Mouse (Mus musculus): ENCODE data around the gene Amt.

The Amt gene

GRCm38 (mm10) chr9:108338886-108339781 is 42.5 kb downstream of the Amt start, which contains the start of gene Gpx1:
TSS of gene Gpx1 (plus strand) at chr9:108338903.
- Histone ChIP-seq H3K27me3 (ENCODE audit: insufficient read depth, low read length) (no peaks in the 10 kb centered on the region), H3K36me3 (ENCODE audit: insufficient read depth, low read length) (peaks cover 51% of the 10 kb centered on the region), H3K9me3 (ENCODE audit: low read length) (no peaks in the 10 kb centered on the region), H3K4me3 (replicated peaks; ENCODE audit: low read length) (peak within 1 kb of the TSS; percentile 96), H3K4me1 (replicated peaks; ENCODE audit: low read depth, low read length) (peaks cover 49% of the 10 kb centered on the region)
- TF ChIP-seq POU5F1 (IDR thresholded peaks at IDR 0.05; ENCODE audit: borderline replicate concordance, low read length) (no peak), CTCF (conservative IDR thresholded peaks at IDR 0.05; ENCODE audit: low read length) (no peak)

- Histone ChIP-seq H3K4me1 (replicated peaks; ENCODE audit: low read depth, low read length) (peaks cover 47% of the 10 kb centered on the region), H3K36me3 (ENCODE audit: insufficient read depth, low read length) (peaks cover 44% of the 10 kb centered on the region), H3K9me3 (ENCODE audit: low read length) (no peaks in the 10 kb centered on the region), H3K4me3 (replicated peaks; ENCODE audit: low read length) (peak overlapping the region; percentile 96), H3K27me3 (ENCODE audit: insufficient read depth, low read length) (no peaks in the 10 kb centered on the region)
- TF ChIP-seq CTCF (conservative IDR thresholded peaks at IDR 0.05; ENCODE audit: low read length): no peak
These were observed 43.2 kb downstream of the Amt start for GRCm38 (mm10) chr9:108339886-108340257.

DNA sequence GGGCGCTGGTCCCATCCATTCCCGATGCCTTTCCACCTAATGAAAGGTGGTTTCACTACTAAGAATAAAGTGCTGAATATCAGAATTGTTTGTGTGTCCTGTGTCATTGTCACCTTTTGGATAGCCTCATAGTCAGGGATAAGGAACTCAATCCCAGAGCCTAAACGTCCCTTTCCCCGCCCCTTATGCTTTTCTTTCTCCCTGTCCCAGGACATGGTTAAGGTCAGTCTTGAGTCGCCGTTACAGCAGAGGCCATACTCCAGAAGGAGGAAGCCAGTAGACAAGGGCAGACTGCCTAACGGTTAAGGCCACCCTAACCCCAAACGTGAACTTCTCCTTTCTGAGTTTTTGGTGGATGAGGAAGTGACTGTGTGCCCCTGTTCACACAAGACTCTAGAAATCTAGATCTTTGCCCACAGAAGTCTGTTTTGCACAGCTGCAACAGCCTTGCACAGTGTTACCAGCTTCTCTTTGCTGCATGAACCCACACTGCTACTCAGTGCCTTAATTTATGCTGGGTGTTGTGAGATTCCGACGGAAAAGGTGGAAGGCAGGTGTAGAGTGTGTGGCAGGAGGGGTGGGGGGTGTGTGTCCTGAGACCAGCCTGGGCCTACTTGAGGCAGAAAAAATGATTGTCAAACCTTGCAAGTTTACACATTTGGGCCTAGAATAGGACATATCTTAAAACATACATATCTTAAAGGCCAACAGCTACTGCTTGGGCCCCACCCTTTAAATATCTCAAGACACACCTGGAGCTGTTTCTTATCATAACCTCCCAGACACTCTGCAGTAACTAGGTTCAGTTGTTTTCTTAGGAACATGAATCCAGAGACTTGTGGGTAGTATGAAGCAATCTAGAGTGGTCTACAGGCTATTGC is 43.8 kb downstream of the Amt start:
- TF ChIP-seq CTCF (conservative IDR thresholded peaks at IDR 0.05; ENCODE audit: low read length): no peak
- no peak for TF ChIP-seq POU5F1 (IDR thresholded peaks at IDR 0.05; ENCODE audit: borderline replicate concordance, low read length)
- no peak for TF ChIP-seq NANOG (IDR thresholded peaks at IDR 0.05; ENCODE audit: borderline replicate concordance, low read length)
- H3K36me3 ChIP-seq (ENCODE audit: insufficient read depth, low read length): peaks cover 38% of the 10 kb centered on the region

DNA sequence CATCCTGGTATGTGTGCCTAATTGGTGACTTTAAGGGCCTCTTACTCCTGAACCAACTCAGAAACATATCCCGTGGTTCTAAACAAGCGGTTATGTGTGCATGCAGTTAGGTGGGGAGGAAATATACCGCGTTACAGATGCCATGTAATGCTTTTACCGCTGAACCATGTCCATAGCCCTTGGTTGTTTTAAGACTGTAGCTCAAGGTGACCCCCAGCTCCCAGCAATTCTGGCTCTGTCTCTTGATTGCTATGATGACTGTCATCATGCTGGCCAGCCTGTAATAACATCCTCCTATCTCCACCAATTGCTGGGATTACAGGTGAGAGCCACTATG is 44.5 kb downstream of the Amt start:
- Histone ChIP-seq H3K27me3 (ENCODE audit: insufficient read depth, low read length) (no peaks in the 10 kb centered on the region), H3K9me3 (ENCODE audit: low read length) (no peaks in the 10 kb centered on the region), H3K4me1 (replicated peaks; ENCODE audit: low read depth, low read length) (peaks cover 58% of the 10 kb centered on the region), H3K4me3 (replicated peaks; ENCODE audit: low read length) (peak overlapping the region; percentile 96), H3K36me3 (ENCODE audit: insufficient read depth, low read length) (peaks cover 32% of the 10 kb centered on the region)
- no peak for TF ChIP-seq NANOG (IDR thresholded peaks at IDR 0.05; ENCODE audit: borderline replicate concordance, low read length)
- no peak for TF ChIP-seq CTCF (conservative IDR thresholded peaks at IDR 0.05; ENCODE audit: low read length)
- TF ChIP-seq POU5F1 (IDR thresholded peaks at IDR 0.05; ENCODE audit: borderline replicate concordance, low read length): no peak

More for the DNA sequence above, 43.8 kb downstream of the Amt start:
- H3K9me3 ChIP-seq (ENCODE audit: low read length): no peaks in the 10 kb centered on the region
- H3K4me1 ChIP-seq (replicated peaks; ENCODE audit: low read depth, low read length): peaks cover 52% of the 10 kb centered on the region
- peak overlapping the region; percentile 96 for H3K4me3 ChIP-seq (replicated peaks; ENCODE audit: low read length)
- no peaks in the 10 kb centered on the region for H3K27me3 ChIP-seq (ENCODE audit: insufficient read depth, low read length)

- TF ChIP-seq POU5F1 (IDR thresholded peaks at IDR 0.05; ENCODE audit: borderline replicate concordance, low read length) (no peak), NANOG (IDR thresholded peaks at IDR 0.05; ENCODE audit: borderline replicate concordance, low read length) (no peak), CTCF (conservative IDR thresholded peaks at IDR 0.05; ENCODE audit: low read length) (no peak)
These were observed 45.1 kb downstream of the Amt start for GRCm38 (mm10) chr9:108341801-108342200.

GRCm38 (mm10) chr9:108342301-108342831 is 45.7 kb downstream of the Amt start:
- H3K4me1 ChIP-seq (replicated peaks; ENCODE audit: low read depth, low read length): peaks cover 68% of the 10 kb centered on the region
- H3K4me3 ChIP-seq (replicated peaks; ENCODE audit: low read length): no peak overlapping the region
- peaks cover 26% of the 10 kb centered on the region for H3K36me3 ChIP-seq (ENCODE audit: insufficient read depth, low read length)
- TF ChIP-seq CTCF (conservative IDR thresholded peaks at IDR 0.05; ENCODE audit: low read length) (no peak), POU5F1 (IDR thresholded peaks at IDR 0.05; ENCODE audit: borderline replicate concordance, low read length) (no peak), NANOG (IDR thresholded peaks at IDR 0.05; ENCODE audit: borderline replicate concordance, low read length) (no peak)
- H3K9me3 ChIP-seq (ENCODE audit: low read length): no peaks in the 10 kb centered on the region
- no peaks in the 10 kb centered on the region for H3K27me3 ChIP-seq (ENCODE audit: insufficient read depth, low read length)

More at GRCm38 (mm10) chr9:108341801-108342200, 45.1 kb downstream of the Amt start:
- Histone ChIP-seq H3K27me3 (ENCODE audit: insufficient read depth, low read length) (no peaks in the 10 kb centered on the region), H3K9me3 (ENCODE audit: low read length) (no peaks in the 10 kb centered on the region), H3K36me3 (ENCODE audit: insufficient read depth, low read length) (peaks cover 26% of the 10 kb centered on the region), H3K4me1 (replicated peaks; ENCODE audit: low read depth, low read length) (peaks cover 63% of the 10 kb centered on the region), H3K4me3 (replicated peaks; ENCODE audit: low read length) (peak overlapping the region; percentile 96)

GRCm38 (mm10) chr9:108343331-108343730 is 46.7 kb downstream of the Amt start:
- no peaks in the 10 kb centered on the region for H3K27me3 ChIP-seq (ENCODE audit: insufficient read depth, low read length)

GRCm38 (mm10) chr9:108343835-108344234 is 47.2 kb downstream of the Amt start:
- Histone ChIP-seq H3K4me1 (replicated peaks; ENCODE audit: low read depth, low read length) (peaks cover 64% of the 10 kb centered on the region), H3K27me3 (ENCODE audit: insufficient read depth, low read length) (no peaks in the 10 kb centered on the region), H3K36me3 (ENCODE audit: insufficient read depth, low read length) (peaks cover 21% of the 10 kb centered on the region), H3K9me3 (ENCODE audit: low read length) (no peaks in the 10 kb centered on the region), H3K4me3 (replicated peaks; ENCODE audit: low read length) (no peak overlapping the region)
- TF ChIP-seq CTCF (conservative IDR thresholded peaks at IDR 0.05; ENCODE audit: low read length): no peak
- no peak for TF ChIP-seq NANOG (IDR thresholded peaks at IDR 0.05; ENCODE audit: borderline replicate concordance, low read length)
- TF ChIP-seq POU5F1 (IDR thresholded peaks at IDR 0.05; ENCODE audit: borderline replicate concordance, low read length): no peak

More at GRCm38 (mm10) chr9:108343331-108343730, 46.7 kb downstream of the Amt start:
- no peak overlapping the region for H3K4me3 ChIP-seq (replicated peaks; ENCODE audit: low read length)
- no peaks in the 10 kb centered on the region for H3K9me3 ChIP-seq (ENCODE audit: low read length)
- peaks cover 61% of the 10 kb centered on the region for H3K4me1 ChIP-seq (replicated peaks; ENCODE audit: low read depth, low read length)
- TF ChIP-seq POU5F1 (IDR thresholded peaks at IDR 0.05; ENCODE audit: borderline replicate concordance, low read length) (no peak), NANOG (IDR thresholded peaks at IDR 0.05; ENCODE audit: borderline replicate concordance, low read length) (no peak), CTCF (conservative IDR thresholded peaks at IDR 0.05; ENCODE audit: low read length) (no peak)
- H3K36me3 ChIP-seq (ENCODE audit: insufficient read depth, low read length): peaks cover 21% of the 10 kb centered on the region
